Mouse (Mus musculus) kidney, postnatal 25 days (tissue): ENCODE data around the gene C1qtnf9.

ENCODE experiments used
- DNase-seq, 2 experiments: peaks; one replicate each; pipeline ENCODE4 v3.0.0; 2021; ENCODE audit warnings: mixed read lengths in 2 of 2

C1qtnf9 gene

DNA sequence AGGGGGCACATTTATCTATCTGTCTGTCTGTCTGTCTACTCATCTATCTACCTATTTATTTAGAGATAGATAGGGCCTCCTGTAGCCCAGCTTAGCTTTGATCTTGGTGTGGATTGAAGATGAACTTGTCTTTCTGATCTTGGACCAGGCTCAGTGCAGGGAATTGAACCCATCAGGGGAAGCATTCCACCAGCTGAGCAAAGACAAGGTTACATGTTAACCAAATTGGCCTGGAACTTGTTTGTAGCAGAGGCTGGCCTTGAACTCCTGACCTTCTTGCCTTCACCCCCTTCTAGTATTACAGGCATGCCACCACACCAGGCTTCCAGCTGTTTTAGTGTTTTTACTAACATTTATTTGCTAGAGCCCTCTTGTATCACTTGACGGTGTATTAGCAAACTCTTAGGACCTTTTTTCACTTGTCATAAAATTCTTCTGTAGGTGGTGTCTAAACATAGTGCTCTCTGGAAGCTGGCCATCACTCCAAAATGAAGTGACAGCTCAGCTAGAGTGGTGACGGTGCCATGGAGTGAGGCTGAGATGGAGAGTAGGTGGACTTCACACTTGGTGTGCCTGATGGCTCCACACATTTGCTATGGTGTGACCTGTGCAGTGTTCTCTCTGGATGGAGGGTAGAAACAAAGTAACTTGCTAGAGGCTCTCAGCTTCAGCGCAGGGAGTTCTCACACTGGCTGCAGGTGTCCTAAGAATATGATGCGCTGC lies 28.8 kb downstream of the C1qtnf9 start:
- peak in 1 of 2 experiments; percentile 28 for DNase-seq

GRCm38 (mm10) chr14:60797596-60797995 lies 29.7 kb downstream of the C1qtnf9 start:
- peak in 1 of 2 experiments; percentile 20 for DNase-seq

GRCm38 (mm10) chr14:60798721-60799120 lies 30.8 kb downstream of the C1qtnf9 start:
- peak in 1 of 2 experiments; percentile 31 for DNase-seq

GRCm38 (mm10) chr14:60799762-60800728 lies 32.1 kb downstream of the C1qtnf9 start:
- DNase-seq, result peak in 1 of 2 experiments; percentile 26

DNA sequence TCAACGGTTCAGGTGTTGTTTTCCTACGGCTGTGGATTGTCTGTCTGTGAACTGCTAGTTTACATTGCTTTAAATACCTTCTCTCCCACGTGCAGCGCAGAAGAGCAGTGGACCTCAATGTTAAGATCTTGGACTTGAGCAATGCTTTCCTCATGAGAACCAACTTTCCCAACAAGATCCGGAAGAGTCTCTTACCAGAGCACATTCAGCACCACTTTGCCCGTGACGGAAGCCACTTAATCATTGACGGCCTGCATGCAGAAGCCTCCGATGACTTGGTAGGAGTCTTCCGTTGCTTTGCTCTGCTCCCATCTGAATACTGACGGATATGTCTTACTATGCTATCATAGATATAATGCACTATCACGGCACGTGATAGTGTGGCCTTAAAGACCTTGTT lies 34.1 kb downstream of the C1qtnf9 start:
- peak in 1 of 2 experiments; percentile 10 for DNase-seq

- DNase-seq, result no peak
Observed at GRCm38 (mm10) chr14:60804978-60805377, 37.0 kb downstream of the C1qtnf9 start.

GRCm38 (mm10) chr14:60805871-60806270 lies 37.9 kb downstream of the C1qtnf9 start:
- no peak for DNase-seq

- DNase-seq, result no peak
Observed at GRCm38 (mm10) chr14:60806891-60807344, 39.0 kb downstream of the C1qtnf9 start.

DNA sequence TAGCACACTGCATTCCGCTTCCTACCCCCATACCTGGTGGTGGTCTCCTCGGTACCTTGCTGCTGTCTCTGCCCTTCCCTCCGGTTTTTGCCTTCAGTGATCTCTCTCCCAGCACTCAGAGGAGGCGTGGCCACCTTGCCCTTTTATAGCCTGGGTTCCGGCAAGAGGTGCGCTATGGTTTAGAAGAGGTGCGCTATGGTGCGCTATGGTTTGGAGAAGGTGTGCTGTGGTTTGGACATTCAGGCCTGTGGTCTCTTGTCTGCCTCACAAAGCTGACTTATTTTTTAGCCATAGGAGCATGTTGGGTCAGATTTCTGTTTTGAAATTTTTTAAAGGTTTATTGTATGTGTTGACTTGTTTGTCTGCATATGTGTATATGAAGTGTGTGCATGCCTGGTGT lies 41.9 kb downstream of the C1qtnf9 start:
- DNase-seq, result no peak

DNA sequence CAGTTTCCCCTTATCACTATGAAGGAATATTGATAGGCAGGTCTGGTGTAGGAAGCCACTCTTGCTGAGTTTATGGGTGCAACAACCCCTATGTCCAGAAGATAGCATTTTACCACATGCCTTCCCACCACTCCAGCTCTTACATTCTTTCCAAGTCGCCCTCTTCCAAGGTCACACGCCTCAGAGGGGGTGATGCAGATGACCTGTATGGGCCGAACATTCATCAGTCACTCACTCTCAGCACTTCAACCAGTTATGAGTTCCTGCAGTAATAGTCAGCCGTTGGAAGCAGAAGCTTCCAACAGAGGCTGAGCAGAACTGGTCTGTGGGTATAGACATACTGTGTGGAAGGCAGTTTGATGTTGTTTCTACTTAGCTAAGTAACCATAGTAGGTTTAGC lies 43.6 kb downstream of the C1qtnf9 start:
- no peak for DNase-seq

DNA sequence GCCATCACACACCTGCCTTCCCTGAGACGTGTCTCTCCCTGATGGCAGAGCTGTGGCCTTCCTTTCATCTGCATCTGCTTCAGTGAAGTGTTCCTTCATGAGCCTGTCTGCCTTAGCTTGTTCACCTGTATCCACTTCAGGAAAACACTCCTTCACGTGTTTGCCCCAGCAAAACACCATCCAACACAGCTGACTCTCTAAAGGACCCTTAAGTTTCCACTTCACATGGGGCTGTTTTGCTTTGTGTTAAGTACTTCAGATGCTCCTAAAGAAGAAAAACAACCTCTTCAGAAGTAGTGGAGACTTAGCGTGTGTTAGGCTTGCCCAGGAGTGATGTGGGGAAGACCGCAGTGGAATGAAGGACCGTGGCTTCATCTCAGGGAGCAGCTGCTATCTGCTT lies 47.2 kb downstream of the C1qtnf9 start:
- DNase-seq, result no peak

- DNase-seq, result no peak
Observed at GRCm38 (mm10) chr14:60818045-60818444, 50.1 kb downstream of the C1qtnf9 start.

DNA sequence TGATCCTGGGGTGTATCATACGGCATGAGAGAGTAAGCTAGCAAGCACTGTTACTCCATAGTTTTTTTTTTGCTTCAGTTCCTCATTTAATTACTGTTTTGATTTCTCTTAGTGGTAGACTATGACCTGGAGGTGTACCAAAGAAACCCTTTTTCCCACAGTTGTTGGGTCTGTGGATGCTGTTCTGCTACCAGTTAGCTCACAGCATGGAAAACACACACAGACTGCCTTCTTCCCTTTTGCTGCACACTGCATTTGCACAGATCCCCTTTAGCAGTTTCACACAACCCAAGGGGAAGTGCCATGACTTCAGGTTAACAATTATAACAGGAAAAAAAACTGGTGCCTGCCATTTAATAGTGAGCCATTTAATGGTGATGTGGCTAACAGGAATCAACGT lies 62.2 kb downstream of the C1qtnf9 start:
- DNase-seq, result no peak
